Mouse (Mus musculus) embryonic facial prominence, embryonic 11.5 days (tissue): ENCODE measurements around the gene Slc48a1. TPM values are rescaled to one million over a fixed set of nuclear protein-coding genes. Genes with fewer than 3 reads are reported as not detected.
A peak's percentile ranks its signal among the peaks of the same experiment; 100 is the strongest.

Source experiments
- ATAC-seq: fragments of 200-750 bp; cut with Nextera tagmentation; replicated peaks from 2 replicates; pipeline ENCODE4 v1.8.0; 2017; ENCODE audit warnings: low read depth; ENCODE audit not compliant: insufficient number of reproducible peaks, low FRiP score, low TSS enrichment
- DNase-seq: peaks from one replicate; pipeline ENCODE4 v3.0.0-alpha.2; 2015; ENCODE audit warnings: low spot score
- H3K27ac ChIP-seq: fragments of 300-500 bp; sonication (generic); replicated peaks from 2 replicates; pipeline ENCODE4 v1.5.1; 2014; ENCODE audit warnings: mild to moderate bottlenecking, low read depth, low read length, control low read depth
- H3K27me3 ChIP-seq: fragments of 300-500 bp; sonication (generic); 2 replicates; pipeline ENCODE4 v1.6.1; 2014; ENCODE audit warnings: mild to moderate bottlenecking, low read length, moderate library complexity, mixed read lengths; ENCODE audit not compliant: control insufficient read depth, insufficient read depth
- H3K36me3 ChIP-seq: fragments of 300-500 bp; sonication (generic); replicated peaks from 2 replicates; pipeline ENCODE4 v1.6.1; 2014; ENCODE audit warnings: low read depth, mild to moderate bottlenecking, low read length, moderate library complexity, mixed read lengths; ENCODE audit not compliant: control insufficient read depth, insufficient read depth
- H3K4me1 ChIP-seq: fragments of 300-500 bp; sonication (generic); 2 replicates; pipeline ENCODE4 v1.6.1; 2014; ENCODE audit warnings: low read length, mixed read lengths; ENCODE audit not compliant: control insufficient read depth, insufficient read depth
- H3K4me2 ChIP-seq: fragments of 300-500 bp; sonication (generic); 2 replicates; pipeline ENCODE4 v1.6.1; 2014; ENCODE audit warnings: low read depth, mild to moderate bottlenecking, control low read depth, low read length, moderate library complexity
- H3K4me3 ChIP-seq: fragments of 300-500 bp; sonication (generic); 2 replicates; pipeline ENCODE4 v1.5.1; 2014; ENCODE audit warnings: low read depth, low read length, control low read depth
- H3K9ac ChIP-seq: fragments of 300-500 bp; sonication (generic); replicated peaks from 2 replicates; pipeline ENCODE4 v1.6.1; 2014; ENCODE audit warnings: mild to moderate bottlenecking, control low read depth, low read length
- H3K9me3 ChIP-seq: fragments of 300-500 bp; sonication (generic); replicated peaks from 2 replicates; pipeline ENCODE4 v1.6.1; 2016; ENCODE audit warnings: mild to moderate bottlenecking, low read length, inconsistent platforms, mixed read lengths; ENCODE audit not compliant: control insufficient read depth
- WGBS: fragments of 180-500 bp; shearing (Covaris S2); extraction: QIAGEN DNeasy Blood & Tissue Kit; methylation state at CpG from one replicate; pipeline ENCODE4 v1.1.7; 2014; 5-methylcytosine and 5-hydroxymethylcytosine counted together
- polyA plus RNA-seq: library from polyadenylated mRNA; unstranded; fragments of >200 nt; fragmentation: Nextera tagmentation; extraction: Ambion mirVana; gene quantifications from 2 replicates; pipeline ENCODE4 v1.2.1, GENCODE M21; 2014

Slc48a1 gene
- polyA plus RNA-seq, 1 experiment from 2014 or later, result 18.9 TPM

- H3K4me2 ChIP-seq, result no peak overlapping the region
- ATAC-seq, result no peak
- H3K27me3 ChIP-seq, result no peaks in the 10 kb centered on the region
- no peak for DNase-seq
- no peaks in the 10 kb centered on the region for H3K36me3 ChIP-seq
- peaks cover 4% of the 10 kb centered on the region; the same call in 1 of the 2 replicates for H3K4me1 ChIP-seq
- 87% methylated on average over 2 of the region's 2 CpGs for WGBS
- no peak overlapping the region for H3K27ac ChIP-seq
- no peak overlapping the region for H3K4me3 ChIP-seq
- no peak overlapping the region for H3K9ac ChIP-seq
- H3K9me3 ChIP-seq, result no peaks in the 10 kb centered on the region
Observed at GRCm38 (mm10) chr15:97839012-97839411, 60.7 kb downstream of the Slc48a1 start.

GRCm38 (mm10) chr15:97839473-97839872 lies 61.2 kb downstream of the Slc48a1 start:
- H3K4me1 ChIP-seq, result peaks cover 4% of the 10 kb centered on the region; the same call in 1 of the 2 replicates
- no peak overlapping the region for H3K4me2 ChIP-seq
- DNase-seq (no peak), ATAC-seq (no peak)
- H3K27ac ChIP-seq, result no peak overlapping the region
- no peaks in the 10 kb centered on the region for H3K36me3 ChIP-seq
- no peaks in the 10 kb centered on the region for H3K9me3 ChIP-seq
- no peaks in the 10 kb centered on the region for H3K27me3 ChIP-seq
- WGBS, result 74% methylated on average over 4 of the region's 4 CpGs
- no peak overlapping the region for H3K9ac ChIP-seq
- no peak overlapping the region for H3K4me3 ChIP-seq

- H3K4me2 ChIP-seq, result no peak overlapping the region
- 33% methylated on average over 3 of the region's 3 CpGs for WGBS
- H3K36me3 ChIP-seq, result no peaks in the 10 kb centered on the region
- H3K27ac ChIP-seq, result no peak overlapping the region
- peaks cover 4% of the 10 kb centered on the region; the same call in 1 of the 2 replicates for H3K4me1 ChIP-seq
- no peaks in the 10 kb centered on the region for H3K27me3 ChIP-seq
- DNase-seq, result peak; percentile 57
- no peaks in the 10 kb centered on the region for H3K9me3 ChIP-seq
- H3K9ac ChIP-seq, result no peak overlapping the region
- no peak overlapping the region for H3K4me3 ChIP-seq
- ATAC-seq, result no peak; the same call in 1 of the 2 replicates
Observed at GRCm38 (mm10) chr15:97839991-97840455, 61.7 kb downstream of the Slc48a1 start.

GRCm38 (mm10) chr15:97840781-97841180 lies 62.5 kb downstream of the Slc48a1 start:
- 72% methylated on average over 1 of the region's 1 CpGs for WGBS
- Histone ChIP-seq H3K4me1 (peaks cover 4% of the 10 kb centered on the region; the same call in 1 of the 2 replicates), H3K27ac (no peak overlapping the region), H3K4me2 (no peak overlapping the region), H3K9ac (no peak overlapping the region), H3K4me3 (no peak overlapping the region), H3K27me3 (no peaks in the 10 kb centered on the region), H3K36me3 (no peaks in the 10 kb centered on the region), H3K9me3 (no peaks in the 10 kb centered on the region)
- no peak for DNase-seq
- ATAC-seq, result no peak

- no peaks in the 10 kb centered on the region for H3K36me3 ChIP-seq
- no peaks in the 10 kb centered on the region for H3K9me3 ChIP-seq
- no peak overlapping the region for H3K4me2 ChIP-seq
- WGBS, result 95% methylated on average over 6 of the region's 6 CpGs
- H3K4me1 ChIP-seq, result peaks cover 4% of the 10 kb centered on the region; the same call in 1 of the 2 replicates
- no peak overlapping the region for H3K9ac ChIP-seq
- no peak for ATAC-seq
- H3K27me3 ChIP-seq, result no peaks in the 10 kb centered on the region
- H3K27ac ChIP-seq, result no peak overlapping the region
- no peak for DNase-seq
- no peak overlapping the region for H3K4me3 ChIP-seq
Observed at GRCm38 (mm10) chr15:97841383-97841782, 63.1 kb downstream of the Slc48a1 start.

GRCm38 (mm10) chr15:97842058-97842457 lies 63.7 kb downstream of the Slc48a1 start:
- WGBS, result 91% methylated on average over 6 of the region's 6 CpGs
- Histone ChIP-seq H3K4me2 (no peak overlapping the region), H3K27me3 (no peaks in the 10 kb centered on the region), H3K36me3 (no peaks in the 10 kb centered on the region), H3K27ac (no peak overlapping the region), H3K9ac (no peak overlapping the region), H3K9me3 (no peaks in the 10 kb centered on the region), H3K4me1 (peaks cover 4% of the 10 kb centered on the region; the same call in 1 of the 2 replicates), H3K4me3 (no peak overlapping the region)
- DNase-seq (no peak), ATAC-seq (no peak)

Other genes starting within 250 kb of the Slc48a1 start
- gene Rpap3, start 72.7 kb upstream of the Slc48a1 start, polyA plus RNA-seq, result 54.7 and 54.9 TPM in 2 replicates
- gene Endou, start 47.2 kb upstream of the Slc48a1 start, polyA plus RNA-seq, result not detected in 2 replicates
- 2.2 and 2.4 TPM in 2 replicates for gene Rapgef3, start 10.5 kb upstream of the Slc48a1 start, polyA plus RNA-seq
- gene Hdac7, start 66.0 kb downstream of the Slc48a1 start, polyA plus RNA-seq, result 17.0 and 20.3 TPM in 2 replicates
- 0.29 and 0.36 TPM in 2 replicates for gene Vdr, start 132.1 kb downstream of the Slc48a1 start, polyA plus RNA-seq
- gene Tmem106c, start 185.7 kb downstream of the Slc48a1 start, polyA plus RNA-seq, result 39.1 and 40.6 TPM in 2 replicates
- 161 and 177 TPM in 2 replicates for gene Col2a1, start 226.2 kb downstream of the Slc48a1 start, polyA plus RNA-seq